Comparison of ENCODE assay signal across 24 mouse cellular contexts in genomic region chr4:63452555-63452954, GRCm38 (mm10). TPM values are rescaled to one million over a fixed set of nuclear protein-coding genes. Genes with fewer than 3 reads are reported as not detected.
DNase-seq lines count a peak whose midpoint lies in the region; ATAC-seq lines count a peak whose summit lies in the region.
"Had no signal": no experiment of that assay in that cellular context is flagged by ENCODE, and none has a peak within 500 bp of the region (broad histone marks: within the 10 kb centered on the region; RNA-seq: fewer than 3 reads in every experiment).

No protein-coding gene starts in this region.

- no peak overlapping the region for H3K4me3 ChIP-seq in forebrain, embryonic 16.5 days (replicated peaks; ENCODE audit: low read length)
- H3K4me3 ChIP-seq in forebrain, embryonic 14.5 days (ENCODE audit: low read depth, low read length): no peak overlapping the region
- H3K4me3 ChIP-seq in midbrain, embryonic 16.5 days (ENCODE audit: low read depth, low read length): no peak overlapping the region
- no peak overlapping the region for H3K4me3 ChIP-seq in midbrain, embryonic 14.5 days (replicated peaks; ENCODE audit: low read depth, low read length)
- H3K4me3 ChIP-seq in neural tube, embryonic 15.5 days (replicated peaks): no peak overlapping the region
- no peak overlapping the region for H3K4me3 ChIP-seq in intestine, embryonic 15.5 days (replicated peaks)
- H3K4me3 ChIP-seq: embryonic facial prominence, embryonic 15.5 days; erythroblast, embryonic 14.5 days; heart, adult 2 months; heart, embryonic 15.5 days had no signal

- no peaks in the 10 kb centered on the region for H3K27me3 ChIP-seq in forebrain, embryonic 16.5 days (replicated peaks; ENCODE audit: control insufficient read depth, insufficient read depth, low read length)
- H3K27me3 ChIP-seq in forebrain, embryonic 14.5 days (replicated peaks; ENCODE audit: control insufficient read depth, insufficient read depth, low read length): no peaks in the 10 kb centered on the region
- H3K27me3 ChIP-seq in midbrain, embryonic 16.5 days (ENCODE audit: control insufficient read depth, insufficient read depth, low read depth, low read length): no peaks in the 10 kb centered on the region
- no peaks in the 10 kb centered on the region for H3K27me3 ChIP-seq in midbrain, embryonic 14.5 days (ENCODE audit: control insufficient read depth, insufficient read depth, low read length)
- no peaks in the 10 kb centered on the region for H3K27me3 ChIP-seq in neural tube, embryonic 15.5 days (replicated peaks)
- no peaks in the 10 kb centered on the region for H3K27me3 ChIP-seq in intestine, embryonic 15.5 days (replicated peaks)
- H3K27me3 ChIP-seq: embryonic facial prominence, embryonic 15.5 days; heart, embryonic 15.5 days; Patski had no signal

- no peaks in the 10 kb centered on the region for H3K36me3 ChIP-seq in forebrain, embryonic 16.5 days (ENCODE audit: control insufficient read depth, insufficient read depth)
- H3K36me3 ChIP-seq in forebrain, embryonic 14.5 days (ENCODE audit: control insufficient read depth, insufficient read depth, low read length): no peaks in the 10 kb centered on the region
- H3K36me3 ChIP-seq in midbrain, embryonic 16.5 days (ENCODE audit: control insufficient read depth, insufficient read depth, low read length): no peaks in the 10 kb centered on the region
- H3K36me3 ChIP-seq in midbrain, embryonic 14.5 days (ENCODE audit: control insufficient read depth, insufficient read depth, low read length): no peaks in the 10 kb centered on the region
- no peaks in the 10 kb centered on the region for H3K36me3 ChIP-seq in neural tube, embryonic 15.5 days
- H3K36me3 ChIP-seq in intestine, embryonic 15.5 days: peaks cover 3% of the 10 kb centered on the region; the same call in 1 of the 2 replicates
- H3K36me3 ChIP-seq: embryonic facial prominence, embryonic 15.5 days; G1E; heart, embryonic 15.5 days had no signal

- H3K9me3 ChIP-seq in forebrain, embryonic 16.5 days (ENCODE audit: control insufficient read depth, low read length): no peaks in the 10 kb centered on the region
- H3K9me3 ChIP-seq in forebrain, embryonic 14.5 days (replicated peaks; ENCODE audit: control insufficient read depth, low read length): no peaks in the 10 kb centered on the region
- H3K9me3 ChIP-seq in midbrain, embryonic 16.5 days (replicated peaks; ENCODE audit: control insufficient read depth, low read length, poor library complexity, severe bottlenecking): no peaks in the 10 kb centered on the region
- H3K9me3 ChIP-seq in midbrain, embryonic 14.5 days (ENCODE audit: control insufficient read depth, low read length): no peaks in the 10 kb centered on the region
- no peaks in the 10 kb centered on the region for H3K9me3 ChIP-seq in neural tube, embryonic 15.5 days (replicated peaks)
- H3K9me3 ChIP-seq in intestine, embryonic 15.5 days: no peaks in the 10 kb centered on the region
- H3K9me3 ChIP-seq: embryonic facial prominence, embryonic 15.5 days; heart, embryonic 15.5 days had no signal

- H3K9ac ChIP-seq in forebrain, embryonic 16.5 days (replicated peaks; ENCODE audit: low read depth, low read length): no peak overlapping the region
- no peak overlapping the region for H3K9ac ChIP-seq in forebrain, embryonic 14.5 days (ENCODE audit: low read length)
- H3K9ac ChIP-seq in midbrain, embryonic 16.5 days (ENCODE audit: low read depth, low read length): no peak overlapping the region
- no peak overlapping the region for H3K9ac ChIP-seq in midbrain, embryonic 14.5 days (replicated peaks; ENCODE audit: low read length)
- H3K9ac ChIP-seq in neural tube, embryonic 15.5 days (replicated peaks): no peak overlapping the region
- H3K9ac ChIP-seq in intestine, embryonic 15.5 days: no peak overlapping the region
- H3K9ac ChIP-seq: embryonic facial prominence, embryonic 15.5 days; heart, embryonic 15.5 days; hindbrain, embryonic 14.5 days had no signal

- DNase-seq in forebrain, embryonic 14.5 days (ENCODE audit: low spot score): no peak
- no peak for DNase-seq in midbrain, embryonic 14.5 days
- DNase-seq in brain, adult 2 months (ENCODE audit: low read depth, low spot score): peak; percentile 38
- DNase-seq: adrenal gland, postnatal 14 days; cerebellum, adult 2 months; cerebellum, postnatal 10 days; embryo, embryonic 11 days; gastrocnemius, postnatal 14 days; heart, adult 2 months; heart, postnatal 14 days; kidney, adult 8-10 months had no signal

- no peak overlapping the region for H3K4me2 ChIP-seq in forebrain, embryonic 16.5 days (ENCODE audit: low read length)
- no peak overlapping the region for H3K4me2 ChIP-seq in forebrain, embryonic 14.5 days (ENCODE audit: low read length)
- no peak overlapping the region for H3K4me2 ChIP-seq in midbrain, embryonic 16.5 days (ENCODE audit: low read length)
- no peak overlapping the region for H3K4me2 ChIP-seq in midbrain, embryonic 14.5 days (ENCODE audit: low read length)
- H3K4me2 ChIP-seq in neural tube, embryonic 15.5 days: no peak overlapping the region
- no peak overlapping the region for H3K4me2 ChIP-seq in intestine, embryonic 15.5 days (replicated peaks)
- H3K4me2 ChIP-seq: embryonic facial prominence, embryonic 15.5 days; heart, embryonic 11.5 days; heart, embryonic 15.5 days; hindbrain, embryonic 14.5 days had no signal

- 31% methylated on average over 3 of the region's 3 CpGs for WGBS in forebrain, embryonic 16.5 days
- WGBS in forebrain, embryonic 14.5 days: 42% methylated on average over 3 of the region's 3 CpGs
- 50% methylated on average over 3 of the region's 3 CpGs for WGBS in midbrain, embryonic 16.5 days
- WGBS in midbrain, embryonic 14.5 days: 65% methylated on average over 3 of the region's 3 CpGs
- 51% methylated on average over 3 of the region's 3 CpGs for WGBS in neural tube, embryonic 15.5 days
- WGBS in intestine, embryonic 15.5 days: 79% methylated on average over 3 of the region's 3 CpGs

- ATAC-seq in forebrain, embryonic 16.5 days: peak; percentile 43; the same call in 1 of the 2 replicates
- no peak for ATAC-seq in forebrain, embryonic 14.5 days
- peak; percentile 13; the same call in 1 of the 2 replicates for ATAC-seq in midbrain, embryonic 16.5 days
- no peak for ATAC-seq in midbrain, embryonic 14.5 days (ENCODE audit: low FRiP score, low TSS enrichment)
- ATAC-seq in neural tube, embryonic 15.5 days (ENCODE audit: low FRiP score): no peak
- no peak for ATAC-seq in intestine, embryonic 15.5 days
- ATAC-seq: activated CD4-positive, CD25-positive, alpha-beta regulatory T cell, adult 4 months; intestine, postnatal 0 days; Patski had no signal

- no peaks in the 10 kb centered on the region for H3K4me1 ChIP-seq in forebrain, embryonic 16.5 days (replicated peaks; ENCODE audit: control insufficient read depth, insufficient read depth, low read length)
- H3K4me1 ChIP-seq in forebrain, embryonic 14.5 days (ENCODE audit: control insufficient read depth, insufficient read depth, low read length): no peaks in the 10 kb centered on the region
- peaks cover 7% of the 10 kb centered on the region; the same call in 1 of the 2 replicates for H3K4me1 ChIP-seq in midbrain, embryonic 16.5 days (ENCODE audit: control insufficient read depth, insufficient read depth, low read length)
- no peaks in the 10 kb centered on the region for H3K4me1 ChIP-seq in midbrain, embryonic 14.5 days (ENCODE audit: control insufficient read depth, insufficient read depth, low read length)
- no peaks in the 10 kb centered on the region for H3K4me1 ChIP-seq in neural tube, embryonic 15.5 days
- H3K4me1 ChIP-seq in intestine, embryonic 15.5 days (replicated peaks): no peaks in the 10 kb centered on the region
- H3K4me1 ChIP-seq: embryonic facial prominence, embryonic 15.5 days; heart, embryonic 15.5 days had no signal

- H3K27ac ChIP-seq in forebrain, embryonic 16.5 days (ENCODE audit: low read length): no peak overlapping the region
- H3K27ac ChIP-seq in forebrain, embryonic 14.5 days (ENCODE audit: low read depth, low read length): no peak overlapping the region
- no peak overlapping the region for H3K27ac ChIP-seq in midbrain, embryonic 16.5 days (ENCODE audit: low read length)
- no peak overlapping the region for H3K27ac ChIP-seq in midbrain, embryonic 14.5 days (replicated peaks; ENCODE audit: low read depth, low read length)
- no peak overlapping the region for H3K27ac ChIP-seq in neural tube, embryonic 15.5 days (replicated peaks)
- H3K27ac ChIP-seq in intestine, embryonic 15.5 days: no peak overlapping the region
- H3K27ac ChIP-seq: embryonic facial prominence, embryonic 15.5 days; heart, adult 2 months; heart, embryonic 15.5 days; hindbrain, embryonic 14.5 days had no signal

RNA-seq across cellular contexts. Expression of gene Whrn, which starts 43.2 kb away (rescaled TPM):
- 5.1 and 6.4 TPM in 2 replicates for polyA plus RNA-seq in forebrain, embryonic 16.5 days (2015; fragmentation: Nextera tagmentation; extraction: Ambion mirVana)
- 4.1 and 5.0 TPM in 2 replicates for polyA plus RNA-seq in forebrain, embryonic 14.5 days (2014; fragmentation: Nextera tagmentation; extraction: Ambion mirVana)
- 4.5 and 4.9 TPM in 2 replicates for polyA plus RNA-seq in midbrain, embryonic 16.5 days (2015; fragmentation: Nextera tagmentation; extraction: Ambion mirVana)
- polyA plus RNA-seq in midbrain, embryonic 14.5 days (2014; fragmentation: Nextera tagmentation; extraction: Ambion mirVana): 7.8 and 8.0 TPM in 2 replicates
- 5.5 and 5.6 TPM in 2 replicates for polyA plus RNA-seq in neural tube, embryonic 15.5 days (2015; fragmentation: Nextera tagmentation; extraction: Ambion mirVana)
- polyA plus RNA-seq in intestine, embryonic 15.5 days (2015; fragmentation: Nextera tagmentation; extraction: Ambion mirVana): 4.0 and 4.6 TPM in 2 replicates
- polyA plus RNA-seq: G1E had no signal

RNA-seq across cellular contexts. Expression of gene Akna, which starts 49.4 kb away (rescaled TPM):
- 10.6 and 11.2 TPM in 2 replicates for polyA plus RNA-seq in forebrain, embryonic 16.5 days (2015; fragmentation: Nextera tagmentation; extraction: Ambion mirVana)
- 5.7 and 8.5 TPM in 2 replicates for polyA plus RNA-seq in forebrain, embryonic 14.5 days (2014; fragmentation: Nextera tagmentation; extraction: Ambion mirVana)
- 5.3 and 6.0 TPM in 2 replicates for polyA plus RNA-seq in midbrain, embryonic 16.5 days (2015; fragmentation: Nextera tagmentation; extraction: Ambion mirVana)
- polyA plus RNA-seq in midbrain, embryonic 14.5 days (2014; fragmentation: Nextera tagmentation; extraction: Ambion mirVana): 3.0 and 6.1 TPM in 2 replicates
- 3.1 and 7.3 TPM in 2 replicates for polyA plus RNA-seq in neural tube, embryonic 15.5 days (2015; fragmentation: Nextera tagmentation; extraction: Ambion mirVana)
- 5.6 and 6.5 TPM in 2 replicates for polyA plus RNA-seq in intestine, embryonic 15.5 days (2015; fragmentation: Nextera tagmentation; extraction: Ambion mirVana)

Comparison
In these comparisons a context has a peak if more than half of its experiments do, and no peak if none do; other contexts are left out.
1. ATAC-seq: peak in forebrain, embryonic 16.5 days (single experiment) and midbrain, embryonic 16.5 days (single experiment); none in forebrain, embryonic 14.5 days (single experiment), midbrain, embryonic 14.5 days (single experiment), neural tube, embryonic 15.5 days (single experiment) and intestine, embryonic 15.5 days (single experiment).